Mouse (Mus musculus): Measurements from ENCODE around the gene Nhs. TPM values are rescaled to one million over a fixed set of nuclear protein-coding genes. Genes with fewer than 3 reads are reported as not detected.
"Not testable (repeated sequence)": the region's sequence is repeated elsewhere in the genome, so short reads cannot be mapped to it uniquely, and the experiment has no call there.

Gene Nhs
- total RNA-seq, 2 experiments from 2014 or later, result not detected

DNA sequence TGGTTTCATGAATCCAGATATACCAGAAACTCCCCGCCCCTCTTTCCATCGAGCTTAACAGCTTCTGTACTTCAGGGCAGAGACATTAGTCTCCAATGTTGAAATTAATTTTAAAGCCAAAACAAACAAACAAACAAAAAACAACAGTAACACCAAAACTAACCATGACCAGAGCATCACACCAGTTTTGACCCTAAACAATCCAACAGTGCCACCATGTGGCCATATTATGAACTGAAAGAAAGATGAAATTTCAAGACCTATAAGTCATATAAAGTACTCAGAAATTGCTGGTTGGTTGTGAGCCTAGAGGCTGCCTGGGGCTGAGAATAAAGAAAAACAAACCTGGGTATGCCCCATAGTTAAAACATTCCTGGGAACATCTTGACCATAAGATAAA lies 333.3 kb downstream of the Nhs start:
- not testable (repeated sequence) for ATAC-seq (replicated peaks; ENCODE audit: low FRiP score, poor library complexity, severe bottlenecking)

DNA sequence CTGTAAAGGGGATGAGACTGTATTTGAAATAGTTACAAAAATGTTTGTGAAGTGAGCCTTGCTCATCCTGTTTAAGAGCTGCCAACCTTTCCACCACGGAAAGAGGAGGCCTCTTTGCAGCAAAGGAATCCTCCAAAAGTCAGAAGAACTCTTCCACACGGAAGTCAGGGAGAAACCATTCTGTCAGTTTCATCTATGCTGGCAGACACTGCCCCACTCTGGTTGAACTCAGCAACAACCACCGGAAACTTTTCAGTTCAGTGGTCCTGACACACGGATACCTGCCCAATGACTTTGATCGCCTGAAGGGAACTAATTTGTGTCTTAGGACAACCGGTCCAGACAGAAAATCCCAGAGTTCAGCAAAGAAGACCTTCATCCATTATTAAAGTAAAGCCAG lies 369.3 kb downstream of the Nhs start:
- ATAC-seq (replicated peaks; ENCODE audit: low FRiP score, poor library complexity, severe bottlenecking), result no peak

Measured in erythroid progenitor cell, adult 5-6 weeks (primary cell).